Mouse (Mus musculus) lung, postnatal 4 days (tissue): ENCODE data around the gene Acat1.

Source experiments
- DNase-seq, 2 experiments: peaks; one replicate each; pipeline ENCODE4 v3.0.0; 2021

Gene Acat1

GRCm38 (mm10) chr9:53535416-53536320 lies 74.5 kb downstream of the Acat1 start:
- peak in 1 of 2 experiments; percentile 6 for DNase-seq
